Mouse (Mus musculus) effector memory CD4-positive, alpha-beta T cell, adult 5 months (primary cell): ENCODE data around the gene Fam207a. TPM values are rescaled to one million over a fixed set of nuclear protein-coding genes. Genes with fewer than 3 reads are reported as not detected.

ENCODE experiments used
- polyA plus RNA-seq: library from polyadenylated mRNA; unstranded; fragments of 100-300 nt; shearing (Covaris generic); gene quantifications from one replicate; pipeline ENCODE4 v1.2.1, GENCODE M21; 2017

The Fam207a gene
- 23.3 TPM for polyA plus RNA-seq

DNA sequence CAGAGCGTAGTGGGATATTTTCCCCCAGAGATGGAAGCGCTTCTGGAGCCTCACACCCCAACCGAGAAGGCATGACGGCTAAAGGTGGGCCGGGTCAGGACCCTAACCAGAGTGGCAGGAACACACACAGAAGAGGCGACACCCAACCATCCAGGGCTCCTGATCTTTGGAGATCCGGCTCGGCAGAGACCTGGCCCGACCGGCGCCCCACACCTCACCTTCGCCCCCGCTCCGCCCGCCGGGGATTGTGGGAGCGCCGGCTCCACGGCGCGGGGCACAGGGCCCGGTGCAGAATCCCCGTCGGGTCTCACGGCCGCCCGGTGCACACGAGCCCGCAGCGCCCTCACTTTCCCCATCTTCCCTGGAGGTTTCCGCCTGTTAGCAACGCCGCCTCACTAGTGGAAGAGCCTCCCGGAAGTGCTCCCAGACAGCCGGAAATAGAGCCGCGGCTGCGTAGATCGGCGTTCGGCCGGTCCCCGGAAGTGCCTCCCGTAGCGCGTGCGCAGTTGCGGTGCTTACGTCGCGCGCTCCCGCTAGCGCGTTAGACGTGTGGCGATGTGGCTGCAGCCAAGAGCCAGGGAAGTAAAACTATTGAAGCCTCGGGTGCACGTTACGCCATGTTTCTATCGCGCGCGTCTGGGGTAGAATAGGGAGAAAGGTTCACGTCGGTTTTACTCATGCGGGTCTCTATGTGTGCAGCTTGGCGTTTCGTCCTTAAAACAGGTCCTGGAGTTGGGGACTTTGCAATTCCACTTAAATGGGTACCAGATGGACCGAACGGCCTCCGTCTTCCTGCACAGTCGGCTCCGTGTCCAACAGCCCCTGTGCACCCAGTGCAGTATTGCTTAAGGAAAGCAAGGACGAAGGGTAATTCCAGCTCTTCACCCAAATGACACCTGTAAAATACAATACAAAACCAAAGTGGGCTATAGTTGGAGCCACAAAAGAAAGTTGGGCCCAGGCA lies at the start of gene Fam207a:
Fam207a (minus strand) TSS at position 401 of the 964 bp plus-strand sequence.

DNA sequence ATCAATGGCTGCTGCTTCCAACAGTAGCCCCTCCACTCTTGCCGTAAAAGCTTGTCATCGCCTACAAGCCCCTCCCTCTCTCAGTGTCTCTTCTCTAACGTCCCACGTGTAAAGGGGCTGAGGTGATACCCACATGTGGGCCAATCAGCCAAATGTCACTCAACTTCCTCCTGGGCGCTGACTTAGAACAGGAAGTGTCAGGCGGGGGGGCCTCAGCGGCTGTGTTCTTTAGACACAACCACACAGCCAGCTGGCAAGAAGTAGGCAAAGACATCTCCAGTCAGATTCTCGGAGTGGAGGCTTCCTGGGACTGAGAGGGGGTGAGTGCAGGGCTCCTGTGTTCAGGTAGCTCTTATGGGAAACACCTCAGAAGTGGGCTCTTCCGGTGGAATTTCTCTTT lies 14.6 kb upstream of the Fam207a start, which contains the start of gene Itgb2:
Itgb2 (plus strand) TSS at position 113 of the 400 bp plus-strand sequence.

Other genes starting within 250 kb of the Fam207a start
- gene Adarb1, start 97.5 kb downstream of the Fam207a start, polyA plus RNA-seq: 2.9 TPM
- 547 TPM for gene Itgb2, start 14.5 kb upstream of the Fam207a start, polyA plus RNA-seq
- 86.6 TPM for gene Pttg1ip, start 65.9 kb upstream of the Fam207a start, polyA plus RNA-seq
- gene Sumo3, start 90.3 kb upstream of the Fam207a start, polyA plus RNA-seq: 103 TPM
- not detected for gene Gm49325, start 90.4 kb upstream of the Fam207a start, polyA plus RNA-seq
- gene Ube2g2, start 106.5 kb upstream of the Fam207a start, polyA plus RNA-seq: 54.5 TPM
- gene Tspear, start 170.8 kb upstream of the Fam207a start, polyA plus RNA-seq: 0.70 TPM
- gene Gm19402, start 175.0 kb upstream of the Fam207a start, polyA plus RNA-seq: not detected
- gene Gm9508, start 181.4 kb upstream of the Fam207a start, polyA plus RNA-seq: not detected
- not detected for gene Gm10272, start 190.8 kb upstream of the Fam207a start, polyA plus RNA-seq
- not detected for gene Gm10024, start 195.7 kb upstream of the Fam207a start, polyA plus RNA-seq
- not detected for gene Gm10142, start 200.0 kb upstream of the Fam207a start, polyA plus RNA-seq
- gene Krtap12-1, start 204.8 kb upstream of the Fam207a start, polyA plus RNA-seq: not detected
- not detected for gene Gm10100, start 210.7 kb upstream of the Fam207a start, polyA plus RNA-seq
- not detected for gene Gm18596, start 226.9 kb upstream of the Fam207a start, polyA plus RNA-seq
- not detected for gene Gm9736, start 235.6 kb upstream of the Fam207a start, polyA plus RNA-seq
- not detected for gene Gm3233, start 243.9 kb upstream of the Fam207a start, polyA plus RNA-seq